Mouse (Mus musculus): Measurements from ENCODE around the gene Lins1. TPM values are rescaled to one million over a fixed set of nuclear protein-coding genes. Genes with fewer than 3 reads are reported as not detected.

The Lins1 gene
- total and polyA plus RNA-seq, 2 experiments from 2014 or later: 14.8 to 24.4 TPM

DNA sequence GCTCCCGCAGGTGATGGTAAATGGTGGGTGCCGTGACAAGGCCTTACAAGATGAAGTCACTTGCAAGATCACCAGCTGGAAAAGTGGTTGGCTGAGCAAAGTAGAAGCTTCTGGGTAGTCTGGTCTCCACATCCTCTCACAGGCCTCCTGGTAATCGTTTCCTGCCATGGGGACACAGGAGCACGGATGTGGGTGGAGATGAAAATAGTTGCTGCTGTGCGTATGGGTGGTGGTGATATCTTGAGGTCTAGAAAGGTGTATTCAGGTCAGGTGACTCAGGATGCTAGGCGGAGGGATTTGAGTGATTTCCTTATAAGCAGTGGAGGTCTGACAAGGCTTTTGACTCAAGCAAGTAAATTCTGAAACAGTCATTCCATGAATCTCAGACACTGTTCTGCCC, 35.3 kb downstream of the Lins1 start:
- DNase-seq (ENCODE audit: low spot score): no peak
- Histone ChIP-seq H3K27me3 (ENCODE audit: insufficient read depth, low read length) (no peaks in the 10 kb centered on the region), H3K36me3 (ENCODE audit: insufficient read depth, low read length) (no peaks in the 10 kb centered on the region), H3K27ac (no peak overlapping the region), H3K9me3 (ENCODE audit: low read length) (peaks cover 3% of the 10 kb centered on the region; the same call in 1 of the 2 replicates), H3K9ac (replicated peaks; ENCODE audit: low read length) (no peak overlapping the region), H3K4me1 (ENCODE audit: insufficient read depth, low read length) (no peaks in the 10 kb centered on the region), H3K4me3 (ENCODE audit: low read length) (no peak overlapping the region), H3K4me2 (ENCODE audit: low read depth, low read length) (no peak overlapping the region)
- no peak for TF ChIP-seq CTCF (IDR thresholded peaks at IDR 0.05; ENCODE audit: low read depth)
- no peak for ATAC-seq
- 94% methylated on average over 6 of the region's 6 CpGs for WGBS

DNA sequence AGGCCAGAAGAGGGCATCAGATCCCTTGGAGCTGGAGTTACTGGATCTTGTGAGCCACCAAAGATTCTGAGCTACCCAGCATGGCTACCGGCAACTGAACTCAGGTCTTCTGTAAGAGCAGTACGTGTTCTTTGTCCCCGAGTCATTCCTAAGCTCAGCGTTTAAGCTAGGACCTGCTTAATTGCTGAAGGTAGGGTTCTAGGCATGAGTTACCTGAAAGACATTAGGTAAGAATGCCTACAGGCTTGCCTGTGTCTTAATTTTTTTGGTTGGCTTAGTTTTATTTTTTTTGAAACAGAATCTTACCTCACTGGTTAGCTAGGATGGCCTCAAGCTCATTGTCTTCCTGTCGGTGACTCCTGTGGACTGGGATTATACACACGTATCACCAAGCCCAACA, 38.4 kb downstream of the Lins1 start:
- H3K36me3 ChIP-seq (ENCODE audit: insufficient read depth, low read length): no peaks in the 10 kb centered on the region
- no peak for TF ChIP-seq CTCF (IDR thresholded peaks at IDR 0.05; ENCODE audit: low read depth)
- no peak overlapping the region for H3K4me2 ChIP-seq (ENCODE audit: low read depth, low read length)
- WGBS: 93% methylated on average over 6 of the region's 6 CpGs
- H3K4me3 ChIP-seq (ENCODE audit: low read length): no peak overlapping the region
- H3K9me3 ChIP-seq (ENCODE audit: low read length): no peaks in the 10 kb centered on the region
- DNase-seq (ENCODE audit: low spot score) (no peak), ATAC-seq (no peak)
- no peak overlapping the region for H3K9ac ChIP-seq (replicated peaks; ENCODE audit: low read length)
- H3K27ac ChIP-seq: no peak overlapping the region
- no peaks in the 10 kb centered on the region for H3K4me1 ChIP-seq (ENCODE audit: insufficient read depth, low read length)
- H3K27me3 ChIP-seq (ENCODE audit: insufficient read depth, low read length): no peaks in the 10 kb centered on the region

DNA sequence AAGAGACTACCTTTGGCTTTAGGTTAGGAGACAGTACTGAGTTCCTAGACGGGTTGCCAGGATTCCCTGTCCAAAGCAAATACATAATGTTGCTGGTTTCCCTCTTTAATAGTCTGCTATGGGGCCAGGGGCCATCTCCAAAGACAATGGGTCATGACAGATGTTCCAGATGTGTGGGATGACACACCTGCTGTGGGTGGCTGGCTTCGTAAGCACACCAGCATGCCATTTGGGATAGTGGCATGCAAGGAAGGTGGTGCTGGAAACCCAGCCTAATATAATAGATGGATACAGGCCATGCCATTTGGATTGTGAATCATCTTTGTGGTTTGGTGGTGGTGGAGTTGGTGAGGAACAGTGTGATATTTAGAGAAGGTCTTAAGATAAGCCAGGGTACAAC, 39.5 kb downstream of the Lins1 start:
- 84% methylated on average over 2 of the region's 2 CpGs for WGBS
- no peak for DNase-seq (ENCODE audit: low spot score)
- no peak for TF ChIP-seq CTCF (IDR thresholded peaks at IDR 0.05; ENCODE audit: low read depth)
- no peaks in the 10 kb centered on the region for H3K27me3 ChIP-seq (ENCODE audit: insufficient read depth, low read length)
- H3K27ac ChIP-seq: no peak overlapping the region
- ATAC-seq: no peak
- no peaks in the 10 kb centered on the region for H3K9me3 ChIP-seq (ENCODE audit: low read length)
- H3K4me1 ChIP-seq (ENCODE audit: insufficient read depth, low read length): no peaks in the 10 kb centered on the region
- H3K4me3 ChIP-seq (ENCODE audit: low read length): no peak overlapping the region
- H3K9ac ChIP-seq (replicated peaks; ENCODE audit: low read length): no peak overlapping the region
- H3K36me3 ChIP-seq (ENCODE audit: insufficient read depth, low read length): no peaks in the 10 kb centered on the region
- no peak overlapping the region for H3K4me2 ChIP-seq (ENCODE audit: low read depth, low read length)

DNA sequence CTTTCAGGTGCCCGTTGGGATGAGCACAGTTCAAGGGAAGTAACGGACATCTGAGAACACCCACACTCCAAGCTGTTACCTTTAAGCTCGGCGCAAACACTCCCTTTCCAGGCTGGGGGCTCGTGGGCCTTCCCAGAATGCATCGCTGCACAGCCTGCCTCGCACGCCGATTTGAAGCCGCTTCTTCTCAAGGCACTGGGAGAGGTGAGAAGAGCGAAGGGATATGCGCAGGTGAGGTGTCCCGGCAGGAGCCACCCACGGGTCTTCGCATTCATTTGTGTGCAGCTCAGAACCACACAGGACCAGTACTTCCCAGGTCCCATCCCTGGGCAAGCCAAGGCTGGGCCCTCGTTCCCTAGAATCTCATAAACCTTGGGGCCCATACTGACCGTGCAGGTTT, 43.7 kb downstream of the Lins1 start:
- no peak overlapping the region for H3K9ac ChIP-seq (replicated peaks; ENCODE audit: low read length)
- no peaks in the 10 kb centered on the region for H3K4me1 ChIP-seq (ENCODE audit: insufficient read depth, low read length)
- no peaks in the 10 kb centered on the region for H3K9me3 ChIP-seq (ENCODE audit: low read length)
- no peak overlapping the region for H3K27ac ChIP-seq
- TF ChIP-seq CTCF (IDR thresholded peaks at IDR 0.05; ENCODE audit: low read depth): no peak
- DNase-seq (ENCODE audit: low spot score) (no peak), ATAC-seq (no peak)
- no peaks in the 10 kb centered on the region for H3K36me3 ChIP-seq (ENCODE audit: insufficient read depth, low read length)
- H3K27me3 ChIP-seq (ENCODE audit: insufficient read depth, low read length): no peaks in the 10 kb centered on the region
- 96% methylated on average over 17 of the region's 17 CpGs for WGBS
- H3K4me3 ChIP-seq (ENCODE audit: low read length): no peak overlapping the region
- no peak overlapping the region for H3K4me2 ChIP-seq (ENCODE audit: low read depth, low read length)

DNA sequence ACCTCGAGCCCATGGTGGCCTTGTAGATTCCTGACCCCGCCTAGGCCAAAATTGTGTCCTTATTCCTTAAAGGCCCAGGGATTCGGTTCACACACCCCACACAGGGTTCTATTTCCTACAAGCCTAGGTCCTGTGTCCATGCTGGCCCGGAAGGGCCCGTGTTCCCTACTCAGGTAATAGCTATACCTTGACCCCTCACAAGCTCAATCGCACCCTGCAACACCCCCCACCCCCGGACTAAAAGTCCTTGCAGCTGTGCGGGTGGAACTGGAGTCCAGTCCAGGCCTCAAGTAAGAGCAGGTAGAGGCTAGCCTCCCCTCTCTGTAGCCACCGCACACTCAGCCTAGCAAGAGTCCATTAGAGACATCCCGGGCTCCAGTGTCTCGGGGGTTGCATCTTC, 44.2 kb downstream of the Lins1 start:
- TF ChIP-seq CTCF (IDR thresholded peaks at IDR 0.05; ENCODE audit: low read depth): no peak
- no peak overlapping the region for H3K4me3 ChIP-seq (ENCODE audit: low read length)
- 96% methylated on average over 11 of the region's 11 CpGs for WGBS
- H3K27ac ChIP-seq: no peak overlapping the region
- H3K9ac ChIP-seq (replicated peaks; ENCODE audit: low read length): no peak overlapping the region
- no peak overlapping the region for H3K4me2 ChIP-seq (ENCODE audit: low read depth, low read length)
- H3K4me1 ChIP-seq (ENCODE audit: insufficient read depth, low read length): no peaks in the 10 kb centered on the region
- DNase-seq (ENCODE audit: low spot score): no peak
- no peak for ATAC-seq
- no peaks in the 10 kb centered on the region for H3K27me3 ChIP-seq (ENCODE audit: insufficient read depth, low read length)
- no peaks in the 10 kb centered on the region for H3K9me3 ChIP-seq (ENCODE audit: low read length)
- H3K36me3 ChIP-seq (ENCODE audit: insufficient read depth, low read length): no peaks in the 10 kb centered on the region

DNA sequence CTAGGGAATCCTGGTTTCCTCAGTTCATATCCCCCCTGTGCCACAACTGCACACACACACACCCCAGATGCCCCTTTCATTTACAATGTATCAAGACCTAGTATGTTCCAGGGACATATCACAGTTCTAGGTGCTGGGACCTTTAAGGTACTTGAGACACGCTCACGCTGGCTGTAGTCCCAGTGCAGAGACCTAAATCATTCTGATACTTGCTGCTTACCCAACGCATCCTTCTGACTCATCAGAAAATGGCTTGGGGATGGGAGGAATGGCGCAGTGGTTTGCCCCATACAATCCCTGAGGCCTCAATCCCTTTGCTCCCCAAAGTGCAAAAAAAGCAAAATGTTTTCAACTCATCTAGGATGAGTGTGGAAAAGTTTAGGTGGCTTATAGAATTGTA, 44.8 kb downstream of the Lins1 start:
- Histone ChIP-seq H3K4me2 (ENCODE audit: low read depth, low read length) (no peak overlapping the region), H3K27ac (no peak overlapping the region), H3K9me3 (ENCODE audit: low read length) (no peaks in the 10 kb centered on the region), H3K9ac (replicated peaks; ENCODE audit: low read length) (no peak overlapping the region), H3K4me3 (ENCODE audit: low read length) (no peak overlapping the region), H3K36me3 (ENCODE audit: insufficient read depth, low read length) (no peaks in the 10 kb centered on the region), H3K27me3 (ENCODE audit: insufficient read depth, low read length) (no peaks in the 10 kb centered on the region), H3K4me1 (ENCODE audit: insufficient read depth, low read length) (no peaks in the 10 kb centered on the region)
- no peak for TF ChIP-seq CTCF (IDR thresholded peaks at IDR 0.05; ENCODE audit: low read depth)
- DNase-seq (ENCODE audit: low spot score) (no peak), ATAC-seq (no peak)
- 97% methylated on average over 4 of the region's 4 CpGs for WGBS

DNA sequence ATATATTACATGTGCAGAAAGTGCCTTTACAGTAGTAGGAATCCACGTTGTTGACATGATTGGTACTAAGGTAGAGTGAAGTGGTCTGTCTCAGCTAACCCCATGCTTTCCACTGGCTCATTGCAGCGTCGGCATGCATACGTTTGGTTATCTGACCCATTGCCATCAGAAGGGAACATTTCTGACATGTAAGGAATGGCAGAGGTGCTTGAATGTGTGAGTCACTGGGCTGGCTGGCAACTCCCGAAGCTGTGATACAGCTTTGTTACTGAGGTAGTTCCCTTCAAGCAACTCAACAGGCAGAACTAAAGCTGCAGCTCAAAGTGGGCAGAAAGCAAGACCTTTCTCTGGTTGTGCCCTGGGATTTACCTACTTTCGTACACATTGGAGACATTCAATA, 45.3 kb downstream of the Lins1 start:
- Histone ChIP-seq H3K36me3 (ENCODE audit: insufficient read depth, low read length) (no peaks in the 10 kb centered on the region), H3K4me1 (ENCODE audit: insufficient read depth, low read length) (no peaks in the 10 kb centered on the region), H3K27ac (no peak overlapping the region), H3K4me2 (ENCODE audit: low read depth, low read length) (no peak overlapping the region), H3K4me3 (ENCODE audit: low read length) (no peak overlapping the region), H3K9me3 (ENCODE audit: low read length) (no peaks in the 10 kb centered on the region), H3K27me3 (ENCODE audit: insufficient read depth, low read length) (no peaks in the 10 kb centered on the region), H3K9ac (replicated peaks; ENCODE audit: low read length) (no peak overlapping the region)
- no peak for ATAC-seq
- no peak for TF ChIP-seq CTCF (IDR thresholded peaks at IDR 0.05; ENCODE audit: low read depth)
- WGBS: 96% methylated on average over 6 of the region's 6 CpGs
- no peak for DNase-seq (ENCODE audit: low spot score)
